ENCODE assay signal across 8 mouse cellular contexts in the genomic region with DNA sequence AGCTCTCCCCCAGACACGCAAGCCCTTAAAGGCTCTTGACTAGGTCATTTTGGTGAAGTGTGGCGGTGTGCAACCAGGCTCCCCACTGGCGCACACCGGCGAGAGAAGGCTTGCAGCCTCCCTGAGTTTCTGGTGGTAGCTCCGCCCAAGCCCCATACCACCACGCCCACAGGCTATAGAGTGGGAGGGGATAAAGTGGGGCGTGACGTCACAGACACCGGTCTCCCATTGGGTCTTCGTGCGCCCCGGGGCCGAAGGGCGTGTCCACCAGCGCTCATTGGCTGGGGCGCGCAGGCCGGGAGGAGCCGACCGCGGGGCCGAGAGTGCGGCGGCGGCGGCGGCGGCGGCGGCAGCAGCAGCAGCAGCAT. TPM values are rescaled to one million over a fixed set of nuclear protein-coding genes. Genes with fewer than 3 reads are reported as not detected.
A peak's percentile ranks its signal among the peaks of the same experiment; 100 is the strongest.
DNase-seq lines count a peak whose midpoint lies in the region; ATAC-seq and TF ChIP-seq lines count a peak whose summit lies in the region.

Gene Habp4 (plus strand): TSS at position 277 of the 368 bp plus-strand sequence.

- under 1% methylated on average over 30 of the region's 31 CpGs for WGBS in forebrain, embryonic 16.5 days
- WGBS in lung, embryonic 14.5 days: under 1% methylated on average over 31 of the region's 31 CpGs
- WGBS in olfactory bulb, adult 2 months: under 1% methylated on average over 29 of the region's 31 CpGs
- under 1% methylated on average over 29 of the region's 31 CpGs for WGBS in thymus, adult 2 months

- no peaks in the 10 kb centered on the region for H3K9me3 ChIP-seq in G1E (replicated peaks)
- H3K9me3 ChIP-seq in forebrain, embryonic 16.5 days (ENCODE audit: control insufficient read depth, low read length): no peaks in the 10 kb centered on the region; the same call in 1 of the 2 replicates
- 0 out of 2 replicates have a peak, but pooled peaks cover 5% of the 10 kb centered on the region for H3K9me3 ChIP-seq in lung, embryonic 14.5 days (ENCODE audit: low read depth, low read length)

- H3K4me3 ChIP-seq in G1E (ENCODE audit: low read depth, low read length): peak within 1 kb of the TSS; percentile 86
- peak within 1 kb of the TSS; percentile 78 for H3K4me3 ChIP-seq in forebrain, embryonic 16.5 days (replicated peaks; ENCODE audit: low read length)
- H3K4me3 ChIP-seq in layer of hippocampus, adult 2 months: peak within 1 kb of the TSS; percentile 87
- peak within 1 kb of the TSS; percentile 84 for H3K4me3 ChIP-seq in lung, embryonic 14.5 days (ENCODE audit: low read depth, low read length)
- H3K4me3 ChIP-seq in olfactory bulb, adult 2 months (ENCODE audit: insufficient read depth, low read depth, low read length): peak within 1 kb of the TSS; percentile 94
- H3K4me3 ChIP-seq in thymus, adult 2 months (ENCODE audit: control insufficient read depth, insufficient read depth, low read length): peak within 1 kb of the TSS; percentile 58

- H3K27me3 ChIP-seq in G1E (ENCODE audit: insufficient read depth, low read length): no peaks in the 10 kb centered on the region
- H3K27me3 ChIP-seq in forebrain, embryonic 16.5 days (replicated peaks; ENCODE audit: control insufficient read depth, insufficient read depth, low read length): peaks cover 8% of the 10 kb centered on the region
- H3K27me3 ChIP-seq in lung, embryonic 14.5 days (ENCODE audit: insufficient read depth, low read length): no peaks in the 10 kb centered on the region
- H3K27me3 ChIP-seq in thymus, adult 2 months (ENCODE audit: control insufficient read depth, insufficient read depth, low read length): no peaks in the 10 kb centered on the region

- TF ChIP-seq POLR2A in olfactory bulb, adult 2 months (IDR thresholded peaks at IDR 0.05; ENCODE audit: insufficient read depth, low read depth, low read length): no peak
- peak; percentile 68; the same call in 1 of the 2 replicates for TF ChIP-seq POLR2A in thymus, adult 2 months (IDR thresholded peaks at IDR 0.05; ENCODE audit: control insufficient read depth, extremely low read depth, insufficient read depth, low read length, poor library complexity)

- peak within 1 kb of the TSS; percentile 78 for H3K9ac ChIP-seq in forebrain, embryonic 16.5 days (replicated peaks; ENCODE audit: low read depth, low read length)
- H3K9ac ChIP-seq in lung, embryonic 14.5 days: peak within 1 kb of the TSS; percentile 83

- H3K4me2 ChIP-seq in forebrain, embryonic 16.5 days (ENCODE audit: low read length): peak within 1 kb of the TSS; percentile 98
- peak within 1 kb of the TSS; percentile 99 for H3K4me2 ChIP-seq in lung, embryonic 14.5 days

- intact Hi-C loops in heart, postnatal 36 days (cut with DNase I): loop anchor here (5.0 kb wide), 2 partner anchors 151 to 271 kb away; partner anchors contain the start of genes Aaed1 and Cdk20

- peaks cover 5% of the 10 kb centered on the region for H3K36me3 ChIP-seq in G1E (replicated peaks)
- no peaks in the 10 kb centered on the region for H3K36me3 ChIP-seq in forebrain, embryonic 16.5 days (ENCODE audit: control insufficient read depth, insufficient read depth)
- no peaks in the 10 kb centered on the region for H3K36me3 ChIP-seq in lung, embryonic 14.5 days (ENCODE audit: insufficient read depth)
- no peaks in the 10 kb centered on the region for H3K36me3 ChIP-seq in thymus, adult 2 months (ENCODE audit: control insufficient read depth, insufficient read depth, low read length)

- peaks cover 38% of the 10 kb centered on the region for H3K4me1 ChIP-seq in G1E (ENCODE audit: insufficient read depth, low read depth, low read length)
- peaks cover 16% of the 10 kb centered on the region for H3K4me1 ChIP-seq in forebrain, embryonic 16.5 days (replicated peaks; ENCODE audit: control insufficient read depth, insufficient read depth, low read length)
- 0 out of 2 replicates have a peak, but pooled peaks cover 5% of the 10 kb centered on the region for H3K4me1 ChIP-seq in lung, embryonic 14.5 days (ENCODE audit: insufficient read depth)
- H3K4me1 ChIP-seq in olfactory bulb, adult 2 months (ENCODE audit: control insufficient read depth, insufficient read depth, low read length): peaks cover 4% of the 10 kb centered on the region; the same call in 1 of the 2 replicates
- peaks cover 15% of the 10 kb centered on the region for H3K4me1 ChIP-seq in thymus, adult 2 months (replicated peaks; ENCODE audit: control insufficient read depth, insufficient read depth, low read length)

- ATAC-seq in G1E (ENCODE audit: extremely low read depth, insufficient number of reproducible peaks, low FRiP score, poor library complexity, severe bottlenecking): peak; percentile 99
- ATAC-seq in forebrain, embryonic 16.5 days: peak; percentile 99
- peak; percentile 98 for ATAC-seq in lung, embryonic 14.5 days (ENCODE audit: insufficient read depth)

- H3K27ac ChIP-seq in forebrain, embryonic 16.5 days (ENCODE audit: low read length): no peak within 1 kb of the TSS; the same call in 1 of the 2 replicates
- H3K27ac ChIP-seq in layer of hippocampus, adult 2 months: peak within 1 kb of the TSS; percentile 90
- peak within 1 kb of the TSS; percentile 84 for H3K27ac ChIP-seq in lung, embryonic 14.5 days (ENCODE audit: low read depth)
- peak within 1 kb of the TSS; percentile 72 for H3K27ac ChIP-seq in olfactory bulb, adult 2 months (ENCODE audit: insufficient read depth, low read depth, low read length)
- H3K27ac ChIP-seq in thymus, adult 2 months (ENCODE audit: control insufficient read depth, insufficient read depth, low read length): no peak within 1 kb of the TSS

- TF ChIP-seq CTCF in G1E (IDR thresholded peaks at IDR 0.05; ENCODE audit: low read depth, low read length): no peak
- TF ChIP-seq CTCF in layer of hippocampus, adult 2 months (conservative IDR thresholded peaks at IDR 0.05): no peak
- no peak for TF ChIP-seq CTCF in lung, embryonic 14.5 days (IDR thresholded peaks at IDR 0.05; ENCODE audit: low read depth)
- TF ChIP-seq CTCF in olfactory bulb, adult 2 months (IDR thresholded peaks at IDR 0.05; ENCODE audit: insufficient read depth, low read depth, low read length): no peak
- peak; percentile 56; the same call in 1 of the 2 replicates for TF ChIP-seq CTCF in thymus, adult 2 months (IDR thresholded peaks at IDR 0.05; ENCODE audit: borderline replicate concordance, control insufficient read depth, extremely low read depth, insufficient read depth, low read length, poor library complexity)

- DNase-seq in G1E (ENCODE audit: low spot score): peak; percentile 99
- peak; percentile 98 to 99 for DNase-seq in cerebellum, adult 18-20 months
- peak; percentile 97 for DNase-seq in heart, postnatal 36 days
- DNase-seq in layer of hippocampus, adult 2 months (ENCODE audit: low spot score in 2 of 2): peak; percentile 99
- peak; percentile 100 for DNase-seq in lung, embryonic 14.5 days
- DNase-seq in thymus, adult 2 months: peak; percentile 99

RNA-seq across cellular contexts. Expression of gene Habp4, which starts in this region (rescaled TPM):
- total RNA-seq in G1E (2014; fragmentation: Nextera tagmentation) (22.0 and 34.1 TPM in 2 replicates), G1E (2017) (10.5 and 12.4 TPM in 2 replicates)
- polyA plus RNA-seq in G1E (2012): 33.9 and 44.5 TPM in 2 replicates
- 15.9 and 18.1 TPM in 2 replicates for polyA plus RNA-seq in forebrain, embryonic 16.5 days (2015; fragmentation: Nextera tagmentation; extraction: Ambion mirVana)
- 10 to 100 TPM; 48.7 to 51.1 TPM for total RNA-seq in heart, postnatal 36 days (2021)
- 100 to 1,000 TPM; 147 to 149 TPM for total RNA-seq in layer of hippocampus, adult 2 months (2021)
- polyA plus RNA-seq in lung, embryonic 14.5 days (2014; fragmentation: Nextera tagmentation; extraction: Ambion mirVana): 28.5 and 30.1 TPM in 2 replicates
- not detected in 2 replicates for polyA plus RNA-seq in olfactory bulb, adult 2 months (2012; ENCODE audit: insufficient read depth, insufficient read length, low replicate concordance, missing spikeins)
- 7.2 and 10.8 TPM in 2 replicates for polyA plus RNA-seq in thymus, adult 2 months (2012; rRNA removed)

Comparison
In these comparisons a context has a peak if more than half of its experiments do, and no peak if none do; other contexts are left out.
1. H3K27ac ChIP-seq: peak in layer of hippocampus, adult 2 months (single experiment), lung, embryonic 14.5 days (single experiment) and olfactory bulb, adult 2 months (single experiment); none in forebrain, embryonic 16.5 days (single experiment) and thymus, adult 2 months (single experiment).
2. Peak in every context shown above with its lines, with median percentiles within 50 percentile points of each other: ATAC-seq, DNase-seq and H3K4me3 ChIP-seq.